13 mouse cellular contexts compared by ENCODE assay signal in the genomic region with DNA sequence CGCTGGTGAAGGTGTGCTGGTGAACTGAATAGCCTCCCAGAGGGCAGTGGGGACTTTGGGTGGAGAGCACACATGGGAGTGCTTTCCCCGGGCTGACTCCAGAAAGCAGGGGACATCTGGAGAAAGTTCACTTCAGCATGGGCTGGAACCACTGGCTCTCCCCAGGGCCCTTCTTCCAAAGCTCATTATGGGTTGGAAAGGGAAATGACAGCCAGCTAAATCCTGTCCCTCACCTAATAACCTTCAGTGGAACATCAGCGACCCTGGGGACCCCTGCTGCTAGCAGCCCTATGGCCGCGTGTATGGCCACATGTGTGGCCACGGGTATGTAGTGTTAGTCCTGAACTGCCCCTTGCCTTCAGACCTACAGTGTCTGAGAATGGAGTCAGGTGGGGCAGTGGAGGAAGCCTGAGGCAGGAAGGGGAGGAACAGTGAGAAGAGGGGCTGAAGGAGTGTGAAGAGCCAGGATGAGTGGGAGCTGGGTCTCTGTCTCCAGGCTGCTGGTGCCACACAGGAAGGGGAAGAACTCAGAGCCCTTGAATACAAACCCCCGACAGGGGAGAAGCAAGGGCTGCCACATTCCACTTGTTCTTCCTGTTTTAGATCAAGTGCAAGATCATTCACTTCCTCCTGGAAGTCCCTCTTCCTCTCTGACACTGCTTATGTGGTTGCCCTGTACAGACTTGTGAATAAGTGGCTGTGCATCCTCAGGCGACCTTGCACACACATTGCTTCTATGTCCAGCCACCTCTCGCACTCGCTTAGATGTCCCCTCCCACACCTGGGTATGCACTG.
A peak's percentile ranks its signal among the peaks of the same experiment; 100 is the strongest.
DNase-seq lines count a peak whose midpoint lies in the region; ATAC-seq and TF ChIP-seq lines count a peak whose summit lies in the region.
"Had no signal": no experiment of that assay in that cellular context is flagged by ENCODE, and none has a peak within 500 bp of the region (broad histone marks: within the 10 kb centered on the region; RNA-seq: fewer than 3 reads in every experiment).

No protein-coding gene starts in this region.

- H3K27ac ChIP-seq in gastrocnemius, adult 2 months, result peak overlapping the region; percentile 50
- peak overlapping the region; percentile 22; the same call in 1 of the 2 replicates for H3K27ac ChIP-seq in liver, embryonic 12.5 days
- no peak overlapping the region for H3K27ac ChIP-seq in liver, embryonic 11.5 days (ENCODE audit: low read depth, low read length)

- H3K4me1 ChIP-seq in liver, embryonic 12.5 days, result peaks cover 24% of the 10 kb centered on the region
- peaks cover 31% of the 10 kb centered on the region for H3K4me1 ChIP-seq in liver, embryonic 11.5 days (replicated peaks; ENCODE audit: control insufficient read depth, insufficient read depth, low read length)

- 27% methylated on average over 10 of the region's 10 CpGs for WGBS in liver, embryonic 12.5 days (ENCODE audit: insufficient replicate concordance)
- WGBS in liver, embryonic 11.5 days, result 46% methylated on average over 10 of the region's 10 CpGs

- peaks cover 9% of the 10 kb centered on the region for H3K27me3 ChIP-seq in liver, embryonic 12.5 days (replicated peaks)
- peaks cover 4% of the 10 kb centered on the region for H3K27me3 ChIP-seq in liver, embryonic 11.5 days (replicated peaks; ENCODE audit: control insufficient read depth, insufficient read depth, low read length)
- H3K27me3 ChIP-seq: stomach, embryonic 15.5 days had no signal

- H3K36me3 ChIP-seq in liver, embryonic 12.5 days, result 0 out of 2 replicates have a peak, but pooled peaks cover 2% of the 10 kb centered on the region
- H3K36me3 ChIP-seq in liver, embryonic 11.5 days (ENCODE audit: control insufficient read depth, insufficient read depth, low read length), result no peaks in the 10 kb centered on the region
- H3K36me3 ChIP-seq: G1E; stomach, embryonic 15.5 days had no signal

- peak; percentile 15 for DNase-seq in gastrocnemius, adult 2 months
- no peak for DNase-seq in gastrocnemius, postnatal 4 days (ENCODE audit: low spot score in 2 of 2)
- no peak for DNase-seq in liver, embryonic 11.5 days (ENCODE audit: low spot score)
- peak; percentile 35 for DNase-seq in forelimb bud, embryonic 11.5 days (ENCODE audit: low read depth, low spot score)
- peak; percentile 41 to 46 for DNase-seq in monocyte, adult 2 months (ENCODE audit: low read depth in 1 of 2, low spot score in 2 of 2)
- DNase-seq in frontal cortex, adult 2 months (ENCODE audit: extremely low spot score in 1 of 2, low spot score in 1 of 2), result no peak
- no peak for DNase-seq in kidney, postnatal 14 days
- DNase-seq: kidney, postnatal 25 days had no signal

- intact Hi-C loops in gastrocnemius, adult 2 months (cut with DNase I), result no loop called here

- no peak for TF ChIP-seq CTCF in gastrocnemius, adult 2 months (IDR thresholded peaks at IDR 0.05)

- no peak overlapping the region for H3K9ac ChIP-seq in liver, embryonic 12.5 days
- no peak overlapping the region for H3K9ac ChIP-seq in liver, embryonic 11.5 days (ENCODE audit: low read depth, low read length)
- H3K9ac ChIP-seq: stomach, embryonic 15.5 days had no signal

- H3K4me2 ChIP-seq in liver, embryonic 12.5 days, result no peak overlapping the region
- H3K4me2 ChIP-seq in liver, embryonic 11.5 days, result no peak overlapping the region
- H3K4me2 ChIP-seq: stomach, embryonic 15.5 days had no signal

- ATAC-seq in liver, embryonic 12.5 days, result peak; percentile 22; the same call in 1 of the 2 replicates
- ATAC-seq in liver, embryonic 11.5 days (replicated peaks; ENCODE audit: low FRiP score), result no peak

- no peak overlapping the region for H3K4me3 ChIP-seq in gastrocnemius, adult 2 months
- H3K4me3 ChIP-seq in liver, embryonic 12.5 days, result no peak overlapping the region
- H3K4me3 ChIP-seq in liver, embryonic 11.5 days (ENCODE audit: low read depth, low read length), result no peak overlapping the region
- H3K4me3 ChIP-seq: erythroblast, embryonic 14.5 days; myocyte; stomach, embryonic 15.5 days had no signal

- no peaks in the 10 kb centered on the region for H3K9me3 ChIP-seq in liver, embryonic 12.5 days (replicated peaks)
- H3K9me3 ChIP-seq in liver, embryonic 11.5 days (ENCODE audit: control insufficient read depth, low read length), result no peaks in the 10 kb centered on the region
- H3K9me3 ChIP-seq: stomach, embryonic 15.5 days had no signal

Comparison
In these comparisons a context has a peak if more than half of its experiments do, and no peak if none do; other contexts are left out.
1. DNase-seq: peak in gastrocnemius, adult 2 months (single experiment), forelimb bud, embryonic 11.5 days (single experiment) and monocyte, adult 2 months (2 of 2); none in gastrocnemius, postnatal 4 days (0 of 2), liver, embryonic 11.5 days (single experiment), frontal cortex, adult 2 months (0 of 2) and kidney, postnatal 14 days (single experiment).